Comparison of ENCODE assay signal across 8 mouse cellular contexts in genomic region chr2:144368400-144369019, GRCm38 (mm10). TPM values are rescaled to one million over a fixed set of nuclear protein-coding genes. Genes with fewer than 3 reads are reported as not detected.
DNase-seq lines count a peak whose midpoint lies in the region; ATAC-seq and TF ChIP-seq lines count a peak whose summit lies in the region.

Kat14 (plus strand) TSS chr2:144368983.
Pet117 (plus strand) TSS chr2:144368996.

- peak within 1 kb of the TSS; percentile 76 for H3K9ac ChIP-seq in lung, postnatal 0 days (replicated peaks; ENCODE audit: low read depth)

- ATAC-seq in hematopoietic stem cell, adult 5-6 weeks (replicated peaks in 1 of 2; ENCODE audit: insufficient read depth in 1 of 2, low FRiP score in 2 of 2, low TSS enrichment in 1 of 2, low read depth in 1 of 2, poor library complexity in 2 of 2, severe bottlenecking in 2 of 2) = peak; percentile 98 to 99
- peak; percentile 96 for ATAC-seq in lung, postnatal 0 days

- no peaks in the 10 kb centered on the region for H3K27me3 ChIP-seq in lung, postnatal 0 days (replicated peaks; ENCODE audit: insufficient read depth, low read length)

- peak within 1 kb of the TSS; percentile 92 for H3K27ac ChIP-seq in lung, postnatal 0 days (ENCODE audit: low read length)

- peak; percentile 6; the same call in 1 of the 2 replicates for TF ChIP-seq CTCF in lung, postnatal 0 days (IDR thresholded peaks at IDR 0.05)

- peaks cover 4% of the 10 kb centered on the region; the same call in 1 of the 2 replicates for H3K36me3 ChIP-seq in lung, postnatal 0 days (ENCODE audit: insufficient read depth, low read length)

- H3K9me3 ChIP-seq in lung, postnatal 0 days (ENCODE audit: low read length) = no peaks in the 10 kb centered on the region

- H3K4me2 ChIP-seq in lung, postnatal 0 days (replicated peaks; ENCODE audit: low read depth, low read length) = peak within 1 kb of the TSS; percentile 70

- H3K4me3 ChIP-seq in lung, postnatal 0 days (ENCODE audit: low read depth, low read length) = peak within 1 kb of the TSS; percentile 84

- 5% methylated on average over 38 of the region's 38 CpGs for WGBS in lung, postnatal 0 days

- peaks cover 5% of the 10 kb centered on the region for H3K4me1 ChIP-seq in lung, postnatal 0 days (ENCODE audit: insufficient read depth, low read depth, low read length)

- peak; percentile 99 for DNase-seq in MN1 (ENCODE audit: low spot score)
- peak; percentile 91 for DNase-seq in cerebellum, adult 8-10 months
- DNase-seq in forelimb bud, embryonic 11.5 days (ENCODE audit: low read depth, low spot score) = peak; percentile 95
- peak; percentile 80 for DNase-seq in layer of hippocampus, adult 9-10 months (ENCODE audit: low spot score)
- peak; percentile 98 for DNase-seq in lung, postnatal 0 days (ENCODE audit: low spot score)
- peak; percentile 85 for DNase-seq in ovary, postnatal 14 days (ENCODE audit: low spot score)
- peak; percentile 96 for DNase-seq in thymus, postnatal 14 days

- TF ChIP-seq EP300 in lung, postnatal 0 days (IDR thresholded peaks at IDR 0.05) = 0 out of 2 replicates have a peak, but pooled peaks have one; percentile 45

RNA-seq across cellular contexts. Expression of gene Kat14, which starts in this region (rescaled TPM):
- total RNA-seq in hematopoietic stem cell, adult 5-6 weeks (2017) = 32.8 and 40.3 TPM in 2 replicates
- polyA plus RNA-seq in lung, postnatal 0 days (2015; fragmentation: Nextera tagmentation; extraction: Ambion mirVana) = 19.1 and 21.9 TPM in 2 replicates

RNA-seq across cellular contexts. Expression of gene Pet117, which starts in this region (rescaled TPM):
- total RNA-seq in hematopoietic stem cell, adult 5-6 weeks (2017) = not detected in 2 replicates
- 1.6 and 2.5 TPM in 2 replicates for polyA plus RNA-seq in lung, postnatal 0 days (2015; fragmentation: Nextera tagmentation; extraction: Ambion mirVana)

Comparison
In these comparisons a context has a peak if more than half of its experiments do, and no peak if none do; other contexts are left out.
1. Peak in every context shown above with its lines: DNase-seq, ATAC-seq, H3K4me3 ChIP-seq and H3K27ac ChIP-seq.